Comparison of ENCODE assay signal across 8 mouse cellular contexts in genomic region chr6:72440186-72440990, GRCm38 (mm10). TPM values are rescaled to one million over a fixed set of nuclear protein-coding genes. Genes with fewer than 3 reads are reported as not detected.
DNase-seq lines count a peak whose midpoint lies in the region; ATAC-seq and TF ChIP-seq lines count a peak whose summit lies in the region.

No protein-coding gene starts in this region.

- in situ Hi-C loops in ES-E14 (cut with MboI; ENCODE audit: low sequenced_read_pairs in 2 of 2, unreplicated experiment in 2 of 2) = no loop called here

- peak overlapping the region; percentile 95 for H3K4me2 ChIP-seq in heart, embryonic 13.5 days
- H3K4me2 ChIP-seq in embryonic facial prominence, embryonic 12.5 days (replicated peaks) = peak overlapping the region; percentile 90
- peak overlapping the region; percentile 82 for H3K4me2 ChIP-seq in liver, embryonic 14.5 days (ENCODE audit: low read depth)
- peak overlapping the region; percentile 81 for H3K4me2 ChIP-seq in stomach, postnatal 0 days (replicated peaks; ENCODE audit: low read depth)

- H3K27ac ChIP-seq in heart, embryonic 13.5 days (replicated peaks) = peak overlapping the region; percentile 100
- H3K27ac ChIP-seq in ES-E14 (ENCODE audit: insufficient read depth, low read depth, low read length, poor library complexity, severe bottlenecking) = peak overlapping the region; percentile 86
- peak overlapping the region; percentile 96 for H3K27ac ChIP-seq in embryonic facial prominence, embryonic 12.5 days
- H3K27ac ChIP-seq in liver, embryonic 14.5 days = peak overlapping the region; percentile 94
- H3K27ac ChIP-seq in stomach, postnatal 0 days (replicated peaks) = peak overlapping the region; percentile 100

- TF ChIP-seq EP300 in liver, embryonic 14.5 days (IDR thresholded peaks at IDR 0.05; ENCODE audit: low read depth) = no peak
- TF ChIP-seq EP300 in stomach, postnatal 0 days (optimal IDR thresholded peaks at IDR 0.05) = no peak

- TF ChIP-seq CTCF in liver, embryonic 14.5 days (IDR thresholded peaks at IDR 0.05; ENCODE audit: low read depth) = no peak
- no peak for TF ChIP-seq CTCF in stomach, postnatal 0 days (IDR thresholded peaks at IDR 0.05; ENCODE audit: low read depth)

- peaks cover 22% of the 10 kb centered on the region for H3K36me3 ChIP-seq in heart, embryonic 13.5 days
- peaks cover 15% of the 10 kb centered on the region for H3K36me3 ChIP-seq in ES-E14 (ENCODE audit: control insufficient read depth, insufficient read depth, low read length, poor library complexity, severe bottlenecking)
- peaks cover 22% of the 10 kb centered on the region for H3K36me3 ChIP-seq in embryonic facial prominence, embryonic 12.5 days
- H3K36me3 ChIP-seq in liver, embryonic 14.5 days (replicated peaks; ENCODE audit: control insufficient read depth, insufficient read depth, low read depth) = peaks cover 27% of the 10 kb centered on the region
- H3K36me3 ChIP-seq in stomach, postnatal 0 days (ENCODE audit: control insufficient read depth, insufficient read depth, low read length) = peaks cover 10% of the 10 kb centered on the region

- intact Hi-C loops in heart, postnatal 25 days (cut with DNase I) = loop anchor here (2.0 kb wide), 1 partner anchor 48 kb away; no protein-coding TSS in a partner anchor

- no peak for DNase-seq in heart, postnatal 25 days (ENCODE audit: low spot score)
- DNase-seq in ES-E14 (ENCODE audit: low read depth, low spot score) = no peak
- peak; percentile 61 for DNase-seq in induced T-regulatory cell, adult 2 months (ENCODE audit: low read depth)
- DNase-seq in liver, embryonic 14.5 days (ENCODE audit: low read depth in 3 of 3, low spot score in 3 of 3) = no peak
- no peak for DNase-seq in stomach, postnatal 0 days (ENCODE audit: low spot score)

- peaks cover 32% of the 10 kb centered on the region for H3K4me1 ChIP-seq in heart, embryonic 13.5 days
- H3K4me1 ChIP-seq in ES-E14 (ENCODE audit: control insufficient read depth in 2 of 2, insufficient read depth in 2 of 2, low read length in 2 of 2, poor library complexity in 1 of 2) = peaks cover 0 to 2% of the 10 kb centered on the region in 2 experiments; a peak in 1 of 4 replicates
- H3K4me1 ChIP-seq in embryonic facial prominence, embryonic 12.5 days = peaks cover 25% of the 10 kb centered on the region
- H3K4me1 ChIP-seq in liver, embryonic 14.5 days (replicated peaks; ENCODE audit: control insufficient read depth in 2 of 2, insufficient read depth in 2 of 2, low read length in 1 of 2) = peaks cover 11 to 16% of the 10 kb centered on the region in 2 experiments
- no peaks in the 10 kb centered on the region; the same call in 1 of the 2 replicates for H3K4me1 ChIP-seq in stomach, postnatal 0 days (replicated peaks; ENCODE audit: control insufficient read depth, insufficient read depth)

- peak overlapping the region; percentile 98 for H3K4me3 ChIP-seq in heart, embryonic 13.5 days
- H3K4me3 ChIP-seq in ES-E14 (ENCODE audit: insufficient read depth in 1 of 2, low read depth in 1 of 2, low read length in 2 of 2, poor library complexity in 1 of 2, severe bottlenecking in 1 of 2) = peak overlapping the region; percentile 49 to 69
- peak overlapping the region; percentile 57 for H3K4me3 ChIP-seq in embryonic facial prominence, embryonic 12.5 days
- H3K4me3 ChIP-seq in liver, embryonic 14.5 days (ENCODE audit: insufficient read depth in 1 of 2, low read depth in 2 of 2, low read length in 2 of 2) = peak overlapping the region; percentile 67 to 95
- peak overlapping the region; percentile 98 for H3K4me3 ChIP-seq in stomach, postnatal 0 days (ENCODE audit: low read depth, low read length)

- H3K9me3 ChIP-seq in heart, embryonic 13.5 days = no peaks in the 10 kb centered on the region
- no peaks in the 10 kb centered on the region for H3K9me3 ChIP-seq in ES-E14 (ENCODE audit: control insufficient read depth, insufficient read depth, low read depth, low read length)
- no peaks in the 10 kb centered on the region for H3K9me3 ChIP-seq in embryonic facial prominence, embryonic 12.5 days
- no peaks in the 10 kb centered on the region for H3K9me3 ChIP-seq in liver, embryonic 14.5 days (ENCODE audit: control insufficient read depth, low read length)
- no peaks in the 10 kb centered on the region for H3K9me3 ChIP-seq in stomach, postnatal 0 days (ENCODE audit: control insufficient read depth, low read length)

- peak overlapping the region; percentile 100 for H3K9ac ChIP-seq in heart, embryonic 13.5 days
- peak overlapping the region; percentile 91 for H3K9ac ChIP-seq in ES-E14 (ENCODE audit: insufficient read depth, low read depth, low read length, poor library complexity, severe bottlenecking)
- H3K9ac ChIP-seq in embryonic facial prominence, embryonic 12.5 days = peak overlapping the region; percentile 84
- H3K9ac ChIP-seq in liver, embryonic 14.5 days (replicated peaks) = peak overlapping the region; percentile 99
- H3K9ac ChIP-seq in stomach, postnatal 0 days (ENCODE audit: low read length) = peak overlapping the region; percentile 100

- H3K27me3 ChIP-seq in heart, embryonic 13.5 days (replicated peaks) = no peaks in the 10 kb centered on the region
- no peaks in the 10 kb centered on the region for H3K27me3 ChIP-seq in embryonic facial prominence, embryonic 12.5 days
- no peaks in the 10 kb centered on the region for H3K27me3 ChIP-seq in liver, embryonic 14.5 days (ENCODE audit: control insufficient read depth, insufficient read depth, low read length)
- H3K27me3 ChIP-seq in stomach, postnatal 0 days (ENCODE audit: control insufficient read depth, insufficient read depth, low read length) = no peaks in the 10 kb centered on the region

- ATAC-seq in heart, embryonic 13.5 days (ENCODE audit: extremely low read depth, insufficient number of reproducible peaks, low FRiP score, low TSS enrichment) = no peak
- ATAC-seq in embryonic facial prominence, embryonic 12.5 days (ENCODE audit: insufficient number of reproducible peaks, insufficient read depth, low FRiP score, low TSS enrichment) = no peak
- no peak for ATAC-seq in liver, embryonic 14.5 days (ENCODE audit: insufficient read depth)
- no peak for ATAC-seq in stomach, postnatal 0 days (ENCODE audit: low FRiP score, low TSS enrichment)
- ATAC-seq in CD4-positive, CD25-positive, alpha-beta regulatory T cell, adult 4 months = no peak

- WGBS in heart, embryonic 13.5 days = 12% methylated on average over 17 of the region's 17 CpGs
- 12% methylated on average over 17 of the region's 17 CpGs for WGBS in embryonic facial prominence, embryonic 12.5 days
- 6% methylated on average over 17 of the region's 17 CpGs for WGBS in liver, embryonic 14.5 days (ENCODE audit: insufficient replicate concordance)
- WGBS in stomach, postnatal 0 days = 8% methylated on average over 17 of the region's 17 CpGs

TF ChIP-seq in ES-E14, 5 proteins besides CTCF, POLR2A, EP300 and RAD21:
- TF ChIP-seq ZC3H11A (IDR thresholded peaks at IDR 0.05; ENCODE audit: borderline replicate concordance, low read depth, low read length) (no peak), MAFK (IDR thresholded peaks at IDR 0.05; ENCODE audit: insufficient read depth, low read depth, low read length) (no peak), HCFC1 (IDR thresholded peaks at IDR 0.05; ENCODE audit: borderline replicate concordance, insufficient read depth, low read length) (no peak), ZNF384 (IDR thresholded peaks at IDR 0.05; ENCODE audit: low read depth, low read length) (no peak), CHD2 (IDR thresholded peaks at IDR 0.05; ENCODE audit: low read depth, low read length) (no peak; the same call in 1 of the 2 replicates)

RNA-seq across cellular contexts. Expression of gene Mat2a, which starts 1.0 kb away (rescaled TPM):
- polyA plus RNA-seq in heart, embryonic 13.5 days (2015; fragmentation: Nextera tagmentation; extraction: Ambion mirVana) = 264 and 267 TPM in 2 replicates
- total RNA-seq in heart, postnatal 25 days (2021) = 100 to 1,000 TPM; 106 to 141 TPM
- total RNA-seq in ES-E14 (2012; rRNA removed) = 407 and 469 TPM in 2 replicates
- polyA plus RNA-seq in embryonic facial prominence, embryonic 12.5 days (2016; fragmentation: Nextera tagmentation; extraction: Ambion mirVana) = 387 and 404 TPM in 2 replicates
- 59.9 and 99.9 TPM in 2 replicates for polyA plus RNA-seq in liver, embryonic 14.5 days (2012; rRNA removed)
- 159 and 173 TPM in 2 replicates for polyA plus RNA-seq in liver, embryonic 14.5 days (2014; fragmentation: Nextera tagmentation; extraction: Ambion mirVana)
- 143 and 146 TPM in 2 replicates for polyA plus RNA-seq in stomach, postnatal 0 days (2015; fragmentation: Nextera tagmentation; extraction: Ambion mirVana)
- 100 to 1,000 TPM; 222 to 239 TPM for polyA plus RNA-seq in CD4-positive, CD25-positive, alpha-beta regulatory T cell, adult 4 months (2017; shearing (Covaris generic))

RNA-seq across cellular contexts. Expression of gene Ggcx, which starts 26.3 kb away (rescaled TPM):
- polyA plus RNA-seq in heart, embryonic 13.5 days (2015; fragmentation: Nextera tagmentation; extraction: Ambion mirVana) = 28.3 and 31.5 TPM in 2 replicates
- 10 to 100 TPM; 33.3 to 35.0 TPM for total RNA-seq in heart, postnatal 25 days (2021)
- 22.6 and 25.2 TPM in 2 replicates for total RNA-seq in ES-E14 (2012; rRNA removed)
- polyA plus RNA-seq in embryonic facial prominence, embryonic 12.5 days (2016; fragmentation: Nextera tagmentation; extraction: Ambion mirVana) = 34.4 and 38.5 TPM in 2 replicates
- polyA plus RNA-seq in liver, embryonic 14.5 days (2012; rRNA removed) = 10.9 and 11.3 TPM in 2 replicates
- 5.7 and 6.5 TPM in 2 replicates for polyA plus RNA-seq in liver, embryonic 14.5 days (2014; fragmentation: Nextera tagmentation; extraction: Ambion mirVana)
- 10.7 and 10.8 TPM in 2 replicates for polyA plus RNA-seq in stomach, postnatal 0 days (2015; fragmentation: Nextera tagmentation; extraction: Ambion mirVana)
- 10 to 100 TPM in 1 of 2 experiments, 1 to 10 TPM in 1; 5.6 to 11.6 TPM for polyA plus RNA-seq in CD4-positive, CD25-positive, alpha-beta regulatory T cell, adult 4 months (2017; shearing (Covaris generic))

RNA-seq across cellular contexts. Expression of gene Vamp8, which starts 49.9 kb away (rescaled TPM):
- polyA plus RNA-seq in heart, embryonic 13.5 days (2015; fragmentation: Nextera tagmentation; extraction: Ambion mirVana) = 127 and 150 TPM in 2 replicates
- total RNA-seq in heart, postnatal 25 days (2021) = 10 to 100 TPM; 72.2 to 74.1 TPM
- 25.6 and 44.0 TPM in 2 replicates for total RNA-seq in ES-E14 (2012; rRNA removed)
- 90.7 and 98.1 TPM in 2 replicates for polyA plus RNA-seq in embryonic facial prominence, embryonic 12.5 days (2016; fragmentation: Nextera tagmentation; extraction: Ambion mirVana)
- polyA plus RNA-seq in liver, embryonic 14.5 days (2012; rRNA removed) = 129 and 188 TPM in 2 replicates
- 266 and 276 TPM in 2 replicates for polyA plus RNA-seq in liver, embryonic 14.5 days (2014; fragmentation: Nextera tagmentation; extraction: Ambion mirVana)
- 368 and 396 TPM in 2 replicates for polyA plus RNA-seq in stomach, postnatal 0 days (2015; fragmentation: Nextera tagmentation; extraction: Ambion mirVana)
- polyA plus RNA-seq in CD4-positive, CD25-positive, alpha-beta regulatory T cell, adult 4 months (2017; shearing (Covaris generic)) = 100 to 1,000 TPM; 326 to 346 TPM
